Mouse (Mus musculus): Measurements from ENCODE around the gene Atp4b.

Gene Atp4b

DNA sequence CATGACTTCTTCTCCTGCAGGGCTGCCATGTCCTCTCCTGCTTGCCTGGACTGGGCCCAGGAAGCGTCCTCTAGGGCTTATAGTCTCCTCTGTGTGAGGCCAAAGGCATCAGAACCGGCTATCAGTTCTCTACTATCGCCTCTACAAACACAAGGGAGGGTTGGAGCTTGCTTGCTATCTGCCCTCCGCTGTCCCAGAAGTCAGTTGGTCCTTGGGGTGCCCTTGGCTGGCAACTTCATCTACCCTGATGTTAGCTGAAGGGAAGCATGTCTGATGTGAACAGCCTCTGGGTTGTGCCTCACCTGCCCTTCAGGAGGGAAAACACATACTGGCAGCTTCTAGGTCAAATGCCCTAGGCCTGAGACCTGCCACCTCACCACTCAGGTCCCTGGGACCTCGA, at the start of gene Atp4b:
Gene Atp4b, minus strand, starts transcription at position 101 of the 400 bp plus-strand sequence.
- peak in 1 of 2 experiments; percentile 38 for DNase-seq (ENCODE audit: inconsistent age in 2 of 2, low spot score in 1 of 2)

DNA sequence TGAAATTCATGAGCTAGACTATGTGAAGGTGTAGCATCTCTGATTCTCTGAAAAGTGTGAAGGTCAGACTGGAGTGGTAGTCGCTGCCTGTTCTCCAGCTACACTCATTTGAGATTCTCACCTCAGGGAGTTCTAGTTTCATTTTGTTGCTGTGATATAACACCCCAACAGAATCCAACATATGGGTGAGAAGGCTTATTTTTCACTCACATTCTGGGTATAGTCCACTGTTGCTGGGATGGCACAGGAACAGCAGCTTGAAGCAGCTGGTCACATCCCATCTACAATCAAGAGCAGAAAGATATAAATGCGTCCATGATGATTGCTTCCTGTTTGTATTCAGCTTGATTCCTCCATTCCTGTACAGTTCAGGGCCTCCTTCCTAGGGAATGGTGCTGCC, 45.5 kb upstream of the Atp4b start:
- no peak for DNase-seq (ENCODE audit: inconsistent age in 2 of 2, low spot score in 1 of 2)

DNA sequence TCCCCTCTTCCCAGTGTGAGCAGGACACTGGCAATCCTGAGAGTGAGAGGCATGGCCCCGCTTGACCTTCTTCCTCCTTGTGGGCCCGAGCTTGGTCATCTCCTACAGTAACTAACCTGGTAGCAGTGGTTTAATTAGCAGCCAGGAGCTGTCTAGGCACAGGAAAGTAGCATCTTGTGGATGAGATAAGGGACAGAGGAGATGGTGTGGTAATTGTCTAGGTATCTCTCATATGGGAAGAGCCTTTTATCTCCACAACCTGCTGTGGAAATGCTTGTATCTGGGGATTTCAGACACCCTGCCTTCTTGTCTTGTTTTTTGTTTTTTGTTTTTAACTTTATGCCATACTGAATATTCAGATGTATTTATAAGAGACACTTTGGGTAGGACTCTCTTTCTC, 40.9 kb upstream of the Atp4b start:
- DNase-seq (ENCODE audit: inconsistent age in 2 of 2, low spot score in 1 of 2), result no peak

DNA sequence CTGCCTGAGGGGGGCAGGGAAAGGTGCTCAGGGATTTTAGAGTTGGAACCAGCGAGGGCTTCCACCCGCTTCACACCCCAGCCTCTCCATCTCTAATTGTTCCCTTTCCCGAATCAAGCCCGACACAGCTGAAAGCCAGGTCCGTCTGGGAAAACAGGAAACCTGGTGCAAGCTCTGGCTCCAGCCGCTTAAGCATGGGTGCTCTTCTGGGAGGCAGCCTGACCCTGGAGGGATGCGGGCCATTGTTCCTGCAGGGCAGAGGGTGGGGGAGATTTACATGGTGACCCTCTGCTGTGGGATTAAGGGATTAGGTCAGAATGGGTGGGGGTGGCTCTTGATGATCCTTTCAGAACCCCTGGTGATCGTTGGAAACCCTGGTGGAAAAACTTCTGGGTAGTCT, 39.4 kb upstream of the Atp4b start:
- DNase-seq (ENCODE audit: inconsistent age in 2 of 2, low spot score in 1 of 2), result no peak

DNA sequence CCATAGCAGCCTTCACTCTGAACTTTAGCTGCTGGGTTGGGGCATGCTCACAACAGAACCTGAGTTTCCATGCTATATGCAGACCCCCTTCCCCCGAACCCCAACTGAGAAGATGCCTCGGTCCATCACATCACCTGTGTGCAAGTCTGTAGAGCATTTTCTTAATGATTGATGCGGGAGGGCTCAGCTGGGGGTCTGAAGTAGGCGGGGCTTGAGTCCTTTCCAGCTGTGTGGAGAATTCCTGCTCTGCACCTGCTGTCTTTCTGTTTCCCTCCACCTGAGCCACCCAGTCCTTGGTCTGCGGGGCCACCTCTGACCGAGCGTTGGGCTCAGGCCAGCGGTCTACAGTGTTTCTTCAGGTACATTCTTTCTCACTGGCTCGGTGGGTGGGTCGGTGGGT, 38.3 kb upstream of the Atp4b start, which contains the start of gene Tmem255b:
Gene Tmem255b, plus strand, starts transcription at position 301 of the 400 bp plus-strand sequence.
- DNase-seq (ENCODE audit: inconsistent age in 2 of 2, low spot score in 1 of 2), result no peak

DNA sequence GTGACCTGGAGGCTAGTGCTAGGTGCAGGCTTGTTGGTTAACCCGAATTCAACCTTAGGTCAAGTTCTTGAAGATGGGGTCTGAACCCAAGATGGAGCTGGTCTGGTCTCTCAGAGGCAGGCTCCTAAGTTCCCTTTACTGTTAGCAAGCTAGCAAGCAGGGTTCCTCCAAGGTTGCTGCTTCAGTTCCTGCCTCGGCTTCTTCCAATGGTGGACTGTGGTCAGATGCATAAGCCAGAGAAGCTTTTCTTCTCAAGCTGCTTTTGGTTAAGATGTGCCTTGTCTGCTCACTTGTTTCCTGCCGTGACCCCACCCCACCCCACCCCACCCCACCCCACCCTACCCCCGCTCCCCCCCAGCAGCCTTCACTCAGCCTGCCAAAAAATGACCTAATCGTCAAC, 36.5 kb upstream of the Atp4b start:
- DNase-seq (ENCODE audit: inconsistent age in 2 of 2, low spot score in 1 of 2), result no peak

DNA sequence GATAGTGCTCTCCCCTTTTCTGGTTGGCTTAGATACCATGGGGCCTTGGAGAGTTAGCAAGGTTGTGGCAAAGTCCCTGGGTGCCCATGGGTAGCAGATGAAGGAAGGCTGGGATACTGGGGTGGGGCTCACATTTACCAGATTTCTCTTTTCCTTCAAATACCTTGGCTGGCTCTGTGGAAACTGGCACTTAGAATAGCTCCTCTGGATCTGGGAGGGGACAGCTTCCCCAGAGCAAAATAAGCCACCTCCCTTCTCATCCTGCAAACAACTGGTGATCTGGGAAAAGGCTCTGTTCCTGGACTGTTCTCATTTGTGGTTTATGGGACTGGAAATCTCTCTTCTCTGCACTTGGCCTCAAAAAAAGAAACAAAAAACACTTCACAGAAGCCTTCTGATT, 34.2 kb upstream of the Atp4b start:
- DNase-seq (ENCODE audit: inconsistent age in 2 of 2, low spot score in 1 of 2), result no peak

DNA sequence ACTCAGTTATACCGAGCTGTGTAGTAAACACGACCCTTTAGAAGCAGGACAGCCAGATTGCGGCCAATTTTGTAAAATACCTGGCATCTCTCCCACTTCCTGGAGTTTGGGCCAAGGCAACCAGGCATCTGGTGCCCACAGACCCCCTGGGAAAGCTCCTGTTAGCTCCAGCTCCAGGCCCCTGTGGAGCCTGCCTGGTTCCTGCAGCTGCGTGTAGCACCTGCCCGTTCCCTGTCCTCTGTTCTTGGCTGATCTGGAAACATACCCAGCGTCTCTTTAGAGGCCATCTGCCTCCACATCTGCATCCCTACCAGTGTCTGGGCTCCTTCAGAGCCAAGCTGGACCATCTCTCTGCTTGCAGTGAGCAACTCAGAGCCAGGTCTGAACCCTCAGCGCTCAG, 33.8 kb upstream of the Atp4b start:
- DNase-seq (ENCODE audit: inconsistent age in 2 of 2, low spot score in 1 of 2), result no peak

DNA sequence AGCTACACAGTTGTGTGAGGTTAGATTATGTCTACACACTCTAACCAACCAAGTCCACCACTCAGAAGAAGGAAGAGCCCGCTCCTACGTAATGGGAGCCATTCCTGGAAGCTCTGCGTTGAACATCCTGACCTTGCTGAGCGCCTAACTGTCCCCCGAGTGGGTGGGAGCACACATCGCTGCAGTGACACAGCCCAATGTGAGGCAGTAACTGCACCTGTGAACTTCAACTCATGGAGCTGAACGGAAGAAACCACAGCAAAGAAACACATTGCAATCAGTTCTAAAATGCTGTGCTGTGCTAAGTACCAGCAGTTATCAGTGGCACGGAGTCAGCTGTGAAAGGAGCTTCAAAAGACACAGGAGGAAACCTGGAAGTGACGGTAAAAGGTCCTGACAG, 31.5 kb upstream of the Atp4b start:
- DNase-seq (ENCODE audit: inconsistent age in 2 of 2, low spot score in 1 of 2), result no peak

DNA sequence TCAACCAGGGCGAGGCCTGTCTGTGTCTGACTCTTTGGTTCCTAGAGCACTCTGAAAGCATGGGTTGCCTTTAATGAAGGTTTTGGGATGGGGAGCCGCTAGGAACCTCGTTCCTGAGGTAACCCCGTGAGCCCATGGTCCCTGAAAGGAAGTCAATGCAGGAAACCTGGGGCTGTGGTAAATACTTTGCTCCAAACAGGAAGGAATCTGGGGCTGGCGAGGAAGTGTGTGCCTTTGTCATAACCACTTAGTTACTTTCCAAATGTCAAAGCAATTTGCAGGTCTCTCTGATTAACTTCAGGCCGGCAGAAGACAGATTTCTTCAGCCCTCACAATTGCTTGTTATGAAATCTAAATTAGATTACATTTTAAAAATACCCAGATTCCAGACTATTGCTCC, 30.7 kb upstream of the Atp4b start:
- no peak for DNase-seq (ENCODE audit: inconsistent age in 2 of 2, low spot score in 1 of 2)

DNA sequence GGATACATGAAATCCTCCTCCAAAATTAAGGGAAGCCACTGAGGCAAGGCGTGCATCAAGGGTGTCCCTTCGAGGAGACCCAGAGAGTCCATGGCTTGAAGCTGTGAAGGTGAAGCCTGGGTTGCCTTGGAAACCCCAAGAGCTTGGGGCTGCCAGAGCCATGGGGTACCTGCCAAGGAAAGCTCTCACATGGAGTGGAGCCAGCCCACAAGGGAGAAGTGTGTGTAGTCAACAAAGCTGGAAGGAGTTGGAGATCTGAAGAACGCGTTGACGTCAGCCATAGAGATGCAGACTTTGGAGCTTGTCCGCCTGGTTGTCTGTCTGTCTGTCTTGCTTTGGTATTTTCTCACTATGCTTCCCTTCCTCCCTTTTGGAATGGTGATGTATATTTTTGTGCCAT, 24.3 kb upstream of the Atp4b start:
- peak in 1 of 2 experiments; percentile 34 for DNase-seq (ENCODE audit: inconsistent age in 2 of 2, low spot score in 1 of 2)

DNA sequence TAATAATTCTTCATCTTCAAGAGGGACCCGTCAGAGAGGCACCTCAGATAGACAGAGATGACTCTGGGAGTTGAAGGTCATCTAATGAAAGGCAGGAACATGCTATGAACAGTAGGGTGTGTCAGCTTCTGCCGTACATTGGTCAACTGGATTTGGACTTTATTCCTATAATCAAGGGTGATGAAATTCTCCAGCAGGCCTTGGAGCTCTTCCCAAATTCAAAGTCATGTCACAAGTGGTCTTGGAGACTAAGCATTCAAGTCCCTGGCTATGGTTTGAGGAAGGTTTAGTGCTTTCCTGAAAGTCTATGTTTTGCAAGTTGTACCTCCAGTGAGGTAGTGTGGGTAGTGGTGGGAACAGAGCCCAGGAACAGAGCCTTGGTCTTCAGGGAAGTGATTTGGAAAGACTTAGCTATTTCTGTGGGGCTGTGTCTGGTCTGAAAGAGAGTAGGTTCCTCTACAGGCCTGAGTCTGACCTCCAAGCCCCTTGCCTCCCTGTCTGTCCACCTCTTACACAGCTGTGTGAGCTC, 22.6 kb upstream of the Atp4b start:
- peak in 1 of 2 experiments; percentile 35 for DNase-seq (ENCODE audit: inconsistent age in 2 of 2, low spot score in 1 of 2)

DNA sequence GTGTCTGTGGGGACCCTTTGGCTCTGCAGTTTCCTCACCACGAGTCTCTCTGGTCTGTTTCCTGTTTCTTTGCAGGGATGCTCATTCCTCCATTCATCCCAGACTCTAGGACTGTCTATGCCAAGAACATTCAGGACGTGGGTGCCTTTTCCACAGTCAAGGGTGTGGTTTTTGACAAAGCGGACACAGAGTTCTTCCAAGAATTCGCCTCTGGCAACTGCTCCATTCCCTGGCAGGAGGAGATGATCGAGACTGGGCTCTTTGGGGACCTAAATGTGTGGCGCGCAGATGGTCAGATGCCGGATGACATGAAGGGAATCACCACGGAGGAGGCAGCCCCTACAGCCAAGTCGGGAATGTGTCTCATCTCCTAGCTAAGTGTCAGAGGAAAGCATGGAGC, 19.3 kb upstream of the Atp4b start:
- DNase-seq (ENCODE audit: inconsistent age in 2 of 2, low spot score in 1 of 2), result no peak

DNA sequence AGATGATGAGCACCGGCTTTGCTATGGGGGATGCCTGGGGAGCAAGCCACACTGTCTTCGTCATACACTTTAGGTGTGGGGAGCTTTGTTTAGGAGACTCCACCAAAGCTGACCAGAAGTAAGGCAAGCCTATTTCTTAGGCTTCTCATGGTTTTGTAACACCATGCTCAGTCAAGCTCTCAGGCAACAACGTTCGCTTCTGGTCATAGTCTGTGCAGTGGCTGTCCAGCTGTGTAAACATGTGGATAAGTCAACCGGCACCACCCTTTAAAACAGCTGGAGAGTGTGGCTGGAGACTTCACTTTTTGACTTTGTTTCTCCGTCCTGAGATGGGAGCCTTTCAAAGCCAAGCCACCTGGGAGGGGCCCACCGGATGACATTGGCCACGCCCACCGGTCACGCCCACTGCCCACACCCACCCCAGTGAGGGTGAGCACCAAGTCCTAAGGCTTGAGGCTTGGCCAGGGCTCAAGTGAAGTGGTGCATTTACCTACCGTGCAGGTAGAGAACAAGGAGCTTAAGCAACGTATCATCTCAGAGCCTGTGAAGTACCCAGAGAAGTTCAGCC, 17.3 kb upstream of the Atp4b start:
- DNase-seq (ENCODE audit: inconsistent age in 2 of 2, low spot score in 1 of 2), result no peak

DNA sequence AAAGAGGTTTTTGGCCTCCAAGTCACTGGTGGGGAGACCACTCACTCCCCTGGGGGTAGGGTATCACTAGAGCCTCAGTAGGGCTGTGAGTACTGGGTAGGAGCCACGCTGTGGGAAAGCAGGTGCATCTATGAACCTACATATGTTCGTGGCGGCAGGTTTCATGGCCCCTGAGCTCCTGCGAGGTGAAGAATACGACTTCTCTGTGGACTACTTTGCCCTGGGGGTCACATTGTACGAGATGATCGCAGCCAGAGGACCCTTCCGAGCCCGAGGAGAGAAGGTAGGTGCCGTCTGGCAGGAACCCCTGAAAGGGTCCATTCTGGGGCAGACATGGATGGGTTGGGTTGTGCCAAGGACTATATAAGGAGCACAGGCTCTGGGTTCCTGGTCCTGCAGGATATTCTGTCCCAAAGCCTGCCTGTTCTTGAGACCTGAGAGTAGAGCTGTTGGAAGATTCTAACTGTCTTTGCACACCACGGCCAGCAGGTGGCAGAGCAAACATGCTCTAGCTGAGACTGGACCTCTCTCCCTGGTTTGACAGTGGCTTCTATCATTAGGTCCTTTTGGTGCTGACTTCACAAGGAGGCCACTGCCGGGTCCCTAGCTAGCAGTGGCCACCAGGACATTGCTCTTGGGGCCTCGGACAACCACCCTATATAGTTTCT, 16.4 kb upstream of the Atp4b start:
- peak; percentile 34 to 81 for DNase-seq (ENCODE audit: inconsistent age in 2 of 2, low spot score in 1 of 2)

DNA sequence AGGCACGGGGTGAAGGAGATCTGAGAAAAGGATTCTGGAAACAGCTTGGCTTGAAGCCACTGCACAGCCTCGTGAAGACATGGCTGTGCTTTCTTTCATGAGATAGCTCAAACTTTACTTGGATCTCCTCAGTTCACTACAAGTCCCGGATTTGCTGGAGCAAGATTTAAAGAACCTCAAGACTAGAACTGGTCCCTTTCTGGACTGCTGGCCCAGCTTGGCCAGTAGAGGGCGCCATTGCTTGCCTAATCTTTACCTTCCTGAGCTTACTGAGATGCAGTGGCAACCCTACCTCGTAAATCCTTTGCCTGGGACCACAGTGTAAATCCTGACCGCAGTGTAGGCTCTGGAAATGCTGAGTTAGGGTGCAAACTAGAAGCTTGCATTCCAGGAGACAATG, 15.0 kb upstream of the Atp4b start:
- peak; percentile 38 to 83 for DNase-seq (ENCODE audit: inconsistent age in 2 of 2, low spot score in 1 of 2)

DNA sequence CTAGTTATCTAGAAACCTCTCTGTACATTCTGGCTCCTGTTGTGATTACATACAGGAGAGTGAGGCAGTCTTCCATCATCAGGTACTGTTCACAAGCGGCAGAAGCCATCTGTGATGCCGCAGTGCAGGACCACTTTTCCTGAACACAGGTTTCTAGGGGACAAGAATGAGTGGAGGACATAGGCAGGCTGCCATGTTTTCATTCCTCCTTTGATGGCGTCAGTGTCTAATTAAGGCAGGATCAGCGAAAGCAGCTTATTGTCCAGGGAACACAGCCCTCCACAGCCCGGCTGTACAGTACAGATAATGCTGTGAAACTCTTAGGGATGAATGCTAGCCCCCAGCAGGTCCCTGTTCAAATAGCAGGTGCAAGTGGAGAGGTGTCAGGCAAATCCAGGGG, 9.4 kb upstream of the Atp4b start:
- no peak for DNase-seq (ENCODE audit: inconsistent age in 2 of 2, low spot score in 1 of 2)

DNA sequence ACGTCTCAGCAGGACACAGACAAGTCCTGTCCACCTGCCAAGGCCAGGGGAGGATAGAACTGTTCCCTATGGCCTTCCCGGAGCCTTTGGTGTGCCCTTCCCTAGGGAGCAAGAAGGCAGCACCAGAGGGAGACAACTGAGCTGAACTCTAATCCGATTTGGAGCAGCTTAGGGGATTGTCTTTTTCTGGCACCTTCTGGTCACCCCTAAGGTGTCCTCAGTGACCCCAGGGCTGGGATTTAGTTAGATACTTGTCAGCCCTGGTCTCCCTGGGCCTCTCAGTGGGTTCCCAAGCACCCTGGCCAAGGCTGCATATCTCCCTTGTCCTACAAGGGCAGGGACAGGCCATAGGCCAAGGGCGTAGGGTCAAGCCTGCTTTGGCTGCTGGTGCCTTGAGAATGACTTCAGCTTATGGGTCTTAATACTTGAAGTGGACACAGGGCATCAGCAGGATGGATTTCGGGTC, 8.1 kb upstream of the Atp4b start, which contains the start of gene Grk1:
Gene Grk1, plus strand, starts transcription at position 416 of the 466 bp plus-strand sequence.
- DNase-seq (ENCODE audit: inconsistent age in 2 of 2, low spot score in 1 of 2), result no peak

DNA sequence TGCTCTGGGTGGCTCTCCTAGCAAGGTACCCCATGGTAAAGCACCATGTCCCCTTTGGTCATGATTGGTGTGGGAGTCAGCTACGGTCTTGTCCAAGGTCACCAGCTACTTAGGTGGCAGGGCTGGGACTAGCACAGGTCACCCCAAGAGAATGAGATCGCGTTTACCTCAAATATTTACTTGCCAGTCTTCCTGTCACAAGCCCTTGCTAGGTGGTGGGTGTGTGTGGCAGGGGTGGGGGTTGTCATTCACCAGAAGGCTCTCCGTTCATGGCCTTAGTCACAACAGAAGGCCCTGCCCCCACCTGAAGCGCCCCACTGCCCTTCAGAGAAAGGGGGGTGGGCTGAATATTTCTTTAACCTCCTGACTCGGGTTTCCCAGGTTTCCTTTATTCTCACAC, 6.9 kb upstream of the Atp4b start:
- DNase-seq (ENCODE audit: inconsistent age in 2 of 2, low spot score in 1 of 2), result no peak

DNA sequence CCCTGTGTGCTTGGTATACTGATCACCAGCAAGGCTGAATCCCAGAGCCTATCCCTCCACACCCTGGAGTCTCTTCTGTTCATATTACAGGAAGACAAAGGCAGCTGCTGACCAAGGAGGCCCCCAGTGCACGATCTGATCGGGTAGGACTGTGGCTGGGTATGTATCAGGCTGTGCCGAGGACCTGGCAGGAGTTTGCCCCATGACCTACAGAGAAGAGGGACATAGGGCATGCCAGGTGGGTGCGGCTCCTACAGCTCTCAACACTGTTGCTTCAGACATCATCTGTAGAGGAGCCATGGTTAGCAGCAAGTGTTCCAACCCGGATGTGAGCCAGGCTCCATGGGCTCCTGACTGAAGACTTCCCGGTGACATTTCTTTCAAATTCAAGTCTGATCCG, 2.8 kb downstream of the Atp4b start:
- no peak for DNase-seq (ENCODE audit: inconsistent age in 2 of 2, low spot score in 1 of 2)

DNA sequence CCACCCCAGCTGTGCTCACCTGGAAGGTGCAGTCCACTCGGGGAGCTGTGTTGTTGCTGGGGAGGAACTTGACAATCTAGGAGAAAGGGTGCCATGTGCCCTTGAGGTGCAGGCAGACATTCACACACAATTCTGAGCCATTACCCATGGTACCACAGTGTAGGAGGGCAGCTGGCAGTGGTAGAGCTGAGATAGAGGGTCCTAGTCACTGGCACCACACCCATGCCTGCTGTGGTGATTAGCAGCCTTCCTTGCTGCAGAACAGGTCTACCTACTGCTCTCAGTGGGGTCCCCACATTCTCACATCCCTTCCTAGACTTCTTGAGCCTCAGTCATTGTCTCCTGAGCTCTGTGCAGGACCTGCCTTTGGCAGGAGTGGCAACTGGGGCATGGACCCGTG, 7.9 kb downstream of the Atp4b start:
- no peak for DNase-seq (ENCODE audit: inconsistent age in 2 of 2, low spot score in 1 of 2)

DNA sequence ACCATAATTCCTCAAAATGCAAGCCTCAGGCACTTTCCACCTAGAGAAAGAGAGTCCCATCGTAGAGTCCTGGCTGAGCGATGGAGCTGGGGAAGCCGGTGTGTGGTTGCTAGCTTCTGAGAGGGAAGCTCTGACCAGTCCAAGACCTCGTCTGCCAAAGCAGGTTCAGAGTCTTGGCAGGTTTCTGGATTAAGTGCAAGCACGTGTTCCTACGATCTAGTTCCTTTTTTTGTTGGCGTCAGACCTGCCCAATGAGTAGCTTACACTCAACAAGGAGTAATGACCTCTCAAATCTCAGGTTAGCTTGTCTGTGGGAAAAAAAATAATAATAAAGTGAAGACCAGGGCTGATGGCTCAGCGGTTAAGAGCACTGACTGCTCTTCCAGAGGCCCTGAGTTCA, 8.9 kb downstream of the Atp4b start:
- DNase-seq (ENCODE audit: inconsistent age in 2 of 2, low spot score in 1 of 2), result no peak

DNA sequence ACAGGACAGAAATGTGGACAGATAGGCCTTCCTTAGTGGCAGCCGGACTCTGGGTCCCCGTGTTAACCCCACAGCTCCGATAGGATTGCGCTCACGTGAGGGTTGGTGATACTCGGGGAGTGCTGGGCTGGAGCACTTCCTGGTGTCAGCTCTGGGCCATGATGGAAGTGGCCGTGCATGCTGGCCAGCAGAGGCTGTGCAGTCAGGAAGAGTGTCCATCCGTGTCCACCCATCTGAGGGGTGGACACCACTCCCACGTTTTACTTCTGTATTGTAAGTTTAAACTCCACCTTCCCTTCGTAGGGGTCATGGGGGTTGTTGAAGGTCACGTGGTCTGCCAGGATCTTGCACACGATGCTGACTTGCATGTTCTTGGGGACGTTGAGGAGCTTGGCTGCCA, 10.3 kb downstream of the Atp4b start:
- no peak for DNase-seq (ENCODE audit: inconsistent age in 2 of 2, low spot score in 1 of 2)
